Mouse (Mus musculus): ENCODE results near the gene Tmem135. TPM values are rescaled to one million over a fixed set of nuclear protein-coding genes. Genes with fewer than 3 reads are reported as not detected.
"Not testable (repeated sequence)": the region's sequence is repeated elsewhere in the genome, so short reads cannot be mapped to it uniquely, and the experiment has no call there.

The Tmem135 gene
- polyA plus RNA-seq, 1 experiment: 47.6 TPM

DNA sequence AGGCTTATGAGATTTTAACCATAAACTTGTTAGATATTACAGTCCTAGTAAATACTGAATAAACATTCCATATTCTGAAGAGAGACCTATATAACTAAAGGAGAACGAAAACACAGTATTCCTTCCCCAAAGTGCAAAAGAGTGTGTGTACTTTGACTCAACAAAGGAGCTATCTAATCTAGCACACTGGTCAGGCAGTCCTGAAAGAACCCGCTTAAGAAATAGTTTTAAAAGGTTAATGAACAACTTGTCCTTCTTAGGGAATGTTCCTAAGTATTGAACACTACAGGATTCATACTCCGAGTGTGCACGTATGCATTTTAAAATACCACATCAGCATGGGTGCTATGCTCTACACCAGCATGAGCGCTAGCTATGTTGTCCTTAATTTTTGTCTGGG is 76.3 kb downstream of the Tmem135 start:
- no peak overlapping the region for H3K27ac ChIP-seq (ENCODE audit: control insufficient read depth, insufficient read depth, low read length)
- whole genome bisulfite sequencing: 98% methylated on average over 5 of the region's 5 CpGs

GRCm38 (mm10) chr7:89326761-89327160 is 77.3 kb downstream of the Tmem135 start:
- 91% methylated on average over 4 of the region's 4 CpGs for WGBS
- TF ChIP-seq POLR2A (IDR thresholded peaks at IDR 0.05; ENCODE audit: control insufficient read depth, extremely low read depth, insufficient read depth, low read length, poor library complexity) (no peak), CTCF (IDR thresholded peaks at IDR 0.05; ENCODE audit: borderline replicate concordance, control insufficient read depth, extremely low read depth, insufficient read depth, low read length, poor library complexity) (no peak)
- Histone ChIP-seq H3K27me3 (ENCODE audit: control insufficient read depth, insufficient read depth, low read length) (no peaks in the 10 kb centered on the region), H3K4me1 (replicated peaks; ENCODE audit: control insufficient read depth, insufficient read depth, low read length) (no peaks in the 10 kb centered on the region), H3K4me3 (ENCODE audit: control insufficient read depth, insufficient read depth, low read length) (no peak overlapping the region), H3K36me3 (ENCODE audit: control insufficient read depth, insufficient read depth, low read length) (no peaks in the 10 kb centered on the region), H3K27ac (ENCODE audit: control insufficient read depth, insufficient read depth, low read length) (no peak overlapping the region)
- no peak for DNase-seq

More for the DNA sequence above, 76.3 kb downstream of the Tmem135 start:
- Histone ChIP-seq H3K36me3 (ENCODE audit: control insufficient read depth, insufficient read depth, low read length) (no peaks in the 10 kb centered on the region), H3K4me1 (replicated peaks; ENCODE audit: control insufficient read depth, insufficient read depth, low read length) (no peaks in the 10 kb centered on the region), H3K4me3 (ENCODE audit: control insufficient read depth, insufficient read depth, low read length) (no peak overlapping the region), H3K27me3 (ENCODE audit: control insufficient read depth, insufficient read depth, low read length) (no peaks in the 10 kb centered on the region)
- no peak for TF ChIP-seq CTCF (IDR thresholded peaks at IDR 0.05; ENCODE audit: borderline replicate concordance, control insufficient read depth, extremely low read depth, insufficient read depth, low read length, poor library complexity)
- no peak for TF ChIP-seq POLR2A (IDR thresholded peaks at IDR 0.05; ENCODE audit: control insufficient read depth, extremely low read depth, insufficient read depth, low read length, poor library complexity)
- no peak for DNase-seq

DNA sequence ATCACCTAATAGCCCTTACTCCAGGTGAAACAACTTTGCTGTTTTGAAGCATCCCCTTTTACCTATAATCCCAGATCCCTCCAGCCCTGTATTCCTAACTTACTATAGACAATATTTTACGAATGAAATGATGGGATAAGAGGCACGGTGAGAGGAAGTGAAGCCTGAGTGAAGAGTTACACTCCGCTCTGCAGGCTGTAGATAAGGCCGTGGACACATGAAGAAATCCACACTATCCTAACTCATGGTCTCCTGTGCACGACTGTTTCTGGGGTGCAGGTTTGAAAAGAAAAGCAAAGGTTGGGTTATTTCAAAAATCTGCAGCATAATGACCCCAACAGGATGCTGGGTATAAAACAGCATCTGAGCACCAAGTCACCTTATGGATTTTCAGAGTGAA is 77.8 kb downstream of the Tmem135 start:
- Histone ChIP-seq H3K4me1 (replicated peaks; ENCODE audit: control insufficient read depth, insufficient read depth, low read length) (no peaks in the 10 kb centered on the region), H3K27ac (ENCODE audit: control insufficient read depth, insufficient read depth, low read length) (no peak overlapping the region)
- WGBS: 86% methylated on average over 5 of the region's 5 CpGs

DNA sequence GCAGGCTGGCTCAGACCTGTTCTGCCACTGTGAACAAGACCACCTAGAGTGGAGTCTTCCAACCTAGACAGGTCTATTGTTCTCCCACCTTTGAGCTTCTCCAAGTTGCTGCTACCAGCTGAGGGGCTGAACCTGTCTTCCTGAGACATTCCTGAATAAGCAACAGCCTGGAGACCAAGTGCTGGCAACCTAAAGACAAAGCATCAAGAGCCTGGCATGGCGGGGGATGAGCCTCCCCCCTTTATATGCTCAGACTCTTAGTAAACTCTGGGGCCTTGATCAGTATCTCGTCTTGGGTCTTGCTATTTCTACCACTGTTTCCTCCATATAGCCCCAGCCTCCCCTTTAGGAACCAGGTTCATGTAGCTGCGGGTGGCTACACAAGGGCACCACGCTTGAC is 81.3 kb downstream of the Tmem135 start:
- not testable (repeated sequence) for H3K4me1 ChIP-seq (replicated peaks; ENCODE audit: control insufficient read depth, insufficient read depth, low read length); H3K36me3 ChIP-seq (ENCODE audit: control insufficient read depth, insufficient read depth, low read length); H3K4me3 ChIP-seq (ENCODE audit: control insufficient read depth, insufficient read depth, low read length); DNase-seq; H3K27me3 ChIP-seq (ENCODE audit: control insufficient read depth, insufficient read depth, low read length); H3K27ac ChIP-seq (ENCODE audit: control insufficient read depth, insufficient read depth, low read length)
- 96% methylated on average over 4 of the region's 4 CpGs for WGBS

More for the DNA sequence above, 77.8 kb downstream of the Tmem135 start:
- Histone ChIP-seq H3K27me3 (ENCODE audit: control insufficient read depth, insufficient read depth, low read length) (no peaks in the 10 kb centered on the region), H3K4me3 (ENCODE audit: control insufficient read depth, insufficient read depth, low read length) (no peak overlapping the region), H3K36me3 (ENCODE audit: control insufficient read depth, insufficient read depth, low read length) (no peaks in the 10 kb centered on the region)
- TF ChIP-seq CTCF (IDR thresholded peaks at IDR 0.05; ENCODE audit: borderline replicate concordance, control insufficient read depth, extremely low read depth, insufficient read depth, low read length, poor library complexity): no peak
- no peak for TF ChIP-seq POLR2A (IDR thresholded peaks at IDR 0.05; ENCODE audit: control insufficient read depth, extremely low read depth, insufficient read depth, low read length, poor library complexity)
- no peak for DNase-seq

DNA sequence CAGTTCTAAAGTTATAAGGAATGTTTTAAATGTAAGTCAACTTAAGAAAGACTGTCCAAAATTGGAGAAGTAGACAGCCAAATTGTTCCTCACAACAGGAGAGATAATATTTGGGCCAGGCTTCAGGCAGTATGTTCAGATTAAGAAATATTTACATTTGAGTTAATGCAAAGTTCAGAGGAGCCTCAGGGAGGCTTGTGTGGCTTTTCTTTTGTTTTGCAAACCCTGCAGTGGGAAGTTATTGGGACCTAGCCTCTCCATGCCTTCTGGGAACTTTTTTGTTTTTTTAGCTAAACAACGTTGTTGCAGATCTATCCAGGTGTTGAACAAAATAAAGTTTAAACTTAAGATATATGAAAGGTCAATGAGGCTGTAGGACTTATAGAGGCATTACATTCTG is 84.7 kb downstream of the Tmem135 start:
- no peaks in the 10 kb centered on the region for H3K36me3 ChIP-seq (ENCODE audit: control insufficient read depth, insufficient read depth, low read length)
- DNase-seq: no peak
- 100% methylated on average over 1 of the region's 1 CpGs for WGBS
- H3K27me3 ChIP-seq (ENCODE audit: control insufficient read depth, insufficient read depth, low read length): no peaks in the 10 kb centered on the region
- no peaks in the 10 kb centered on the region for H3K4me1 ChIP-seq (replicated peaks; ENCODE audit: control insufficient read depth, insufficient read depth, low read length)
- no peak overlapping the region for H3K4me3 ChIP-seq (ENCODE audit: control insufficient read depth, insufficient read depth, low read length)
- H3K27ac ChIP-seq (ENCODE audit: control insufficient read depth, insufficient read depth, low read length): no peak overlapping the region
- TF ChIP-seq POLR2A (IDR thresholded peaks at IDR 0.05; ENCODE audit: control insufficient read depth, extremely low read depth, insufficient read depth, low read length, poor library complexity) (no peak), CTCF (IDR thresholded peaks at IDR 0.05; ENCODE audit: borderline replicate concordance, control insufficient read depth, extremely low read depth, insufficient read depth, low read length, poor library complexity) (no peak)

GRCm38 (mm10) chr7:89317088-89317487 is 86.9 kb downstream of the Tmem135 start:
- 94% methylated on average over 1 of the region's 1 CpGs for WGBS
- not testable (repeated sequence) for H3K4me3 ChIP-seq (ENCODE audit: control insufficient read depth, insufficient read depth, low read length); H3K36me3 ChIP-seq (ENCODE audit: control insufficient read depth, insufficient read depth, low read length); H3K4me1 ChIP-seq (replicated peaks; ENCODE audit: control insufficient read depth, insufficient read depth, low read length); H3K27me3 ChIP-seq (ENCODE audit: control insufficient read depth, insufficient read depth, low read length); DNase-seq; H3K27ac ChIP-seq (ENCODE audit: control insufficient read depth, insufficient read depth, low read length)

GRCm38 (mm10) chr7:89316112-89316511 is 87.9 kb downstream of the Tmem135 start:
- no peaks in the 10 kb centered on the region for H3K4me1 ChIP-seq (replicated peaks; ENCODE audit: control insufficient read depth, insufficient read depth, low read length)
- 97% methylated on average over 3 of the region's 3 CpGs for WGBS
- H3K27ac ChIP-seq (ENCODE audit: control insufficient read depth, insufficient read depth, low read length): no peak overlapping the region
- no peak for DNase-seq
- no peaks in the 10 kb centered on the region for H3K27me3 ChIP-seq (ENCODE audit: control insufficient read depth, insufficient read depth, low read length)
- TF ChIP-seq POLR2A (IDR thresholded peaks at IDR 0.05; ENCODE audit: control insufficient read depth, extremely low read depth, insufficient read depth, low read length, poor library complexity) (no peak), CTCF (IDR thresholded peaks at IDR 0.05; ENCODE audit: borderline replicate concordance, control insufficient read depth, extremely low read depth, insufficient read depth, low read length, poor library complexity) (no peak)
- no peak overlapping the region for H3K4me3 ChIP-seq (ENCODE audit: control insufficient read depth, insufficient read depth, low read length)
- no peaks in the 10 kb centered on the region for H3K36me3 ChIP-seq (ENCODE audit: control insufficient read depth, insufficient read depth, low read length)
